Mouse (Mus musculus) brain, adult 2 months (tissue): Measurements from ENCODE around the gene Ctdspl.

ENCODE experiments used
- DNase-seq: peaks from one replicate; pipeline ENCODE4 v3.0.0; 2011; ENCODE audit warnings: low read depth, low spot score

The Ctdspl gene

DNA sequence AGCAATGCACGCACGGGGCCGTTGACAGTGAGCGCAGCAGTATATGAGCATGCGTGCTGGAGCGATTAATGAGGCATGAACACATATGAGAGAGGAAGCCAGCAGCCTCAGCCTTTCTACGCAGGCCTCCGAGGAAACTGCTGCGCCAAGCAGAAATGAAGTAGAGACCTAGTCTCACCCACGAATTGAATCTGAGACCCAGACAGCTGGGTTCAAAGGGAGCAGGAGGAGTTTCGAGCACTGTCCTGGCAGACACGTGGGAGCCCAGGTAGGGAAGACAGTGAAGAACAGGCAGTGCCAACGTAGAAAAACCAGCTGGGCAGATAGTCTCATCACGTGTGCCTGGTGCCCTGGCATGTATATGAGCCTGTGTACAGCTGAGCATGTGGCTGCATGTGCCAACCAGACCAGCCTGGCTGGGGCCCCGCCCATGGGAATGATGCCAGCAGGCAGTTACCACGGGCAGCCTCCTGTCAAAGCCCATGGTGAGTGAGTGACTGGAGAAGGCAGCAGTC, 6.5 kb upstream of the Ctdspl start:
- peak; percentile 33 for DNase-seq

DNA sequence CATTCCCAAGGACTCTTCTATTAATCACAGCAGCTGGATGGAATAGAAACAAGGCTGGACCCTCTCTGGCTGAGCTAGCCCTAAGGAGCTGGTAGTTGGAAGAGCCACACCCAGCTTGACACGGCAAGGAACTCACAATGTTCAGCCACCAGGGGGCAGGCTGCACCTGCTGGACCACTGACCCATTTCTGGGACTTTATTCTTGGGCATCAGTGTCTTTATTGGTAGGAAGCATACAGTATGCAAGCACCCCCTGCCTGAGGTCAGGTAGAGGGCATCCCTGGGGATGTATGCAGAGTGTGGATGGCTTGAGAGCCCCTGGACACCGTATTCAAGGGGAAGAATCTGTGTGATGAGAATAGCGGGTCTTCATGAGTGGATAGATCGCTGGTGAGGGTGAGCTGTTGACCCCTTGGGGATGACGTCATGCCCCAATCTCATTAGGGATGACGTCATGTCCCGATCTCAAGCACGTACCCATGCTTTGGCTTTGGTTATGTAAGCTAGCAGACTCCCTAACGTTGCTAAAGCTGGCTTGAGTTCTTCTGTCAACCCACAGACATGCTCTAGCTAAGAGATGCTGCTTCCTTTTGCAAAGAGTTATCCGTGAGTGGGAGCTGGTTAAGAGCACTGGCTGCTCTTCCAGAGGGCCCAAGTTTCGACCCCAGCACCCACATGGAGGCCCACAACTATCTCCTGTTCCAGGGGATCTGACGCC, 5.3 kb upstream of the Ctdspl start:
- peak; percentile 87 for DNase-seq

DNA sequence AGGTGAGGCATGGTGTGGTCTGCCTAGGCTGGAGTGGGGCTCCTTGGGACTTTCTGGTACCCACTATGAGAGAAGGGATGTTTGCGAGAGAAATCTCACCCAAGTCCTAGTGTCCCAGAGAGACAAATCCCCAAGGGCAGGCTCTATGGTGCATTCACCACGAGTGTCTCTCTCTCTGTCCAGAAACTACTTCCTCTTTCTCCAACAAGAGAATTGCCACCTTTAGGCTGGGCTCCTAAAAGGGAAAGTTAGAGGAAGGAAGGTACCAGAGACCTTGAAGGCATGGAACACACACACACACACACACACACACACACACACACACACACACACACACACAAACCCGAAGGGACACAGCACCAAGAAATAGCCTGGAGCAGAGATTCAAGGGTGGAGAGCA, 4.3 kb upstream of the Ctdspl start:
- DNase-seq: no peak

DNA sequence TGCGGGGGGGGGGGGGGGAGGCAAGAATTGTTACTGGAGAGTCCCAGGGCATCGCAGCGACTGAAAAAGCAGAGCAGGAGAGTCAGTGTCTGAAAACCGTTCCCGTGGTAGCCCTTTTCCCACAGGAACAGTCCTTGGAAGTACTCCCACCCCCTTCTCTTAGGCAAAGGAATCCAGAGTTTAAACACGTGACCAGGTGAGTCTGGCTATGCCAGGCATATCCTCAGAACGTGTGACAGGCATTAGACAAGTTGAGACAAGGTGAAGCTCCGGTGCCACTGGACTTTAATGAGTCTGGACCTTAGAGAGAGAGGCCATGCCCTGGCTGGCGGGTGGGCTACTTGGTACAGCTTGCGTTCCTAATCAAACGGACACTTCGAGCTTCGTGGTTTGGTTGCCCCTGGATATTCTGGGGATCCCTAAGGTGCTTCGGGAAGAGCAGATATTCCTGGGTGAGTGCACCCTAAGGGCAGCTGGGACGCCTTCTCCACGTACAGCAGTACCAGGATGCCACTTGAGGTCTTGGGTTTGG, 1.6 kb upstream of the Ctdspl start:
- no peak for DNase-seq

DNA sequence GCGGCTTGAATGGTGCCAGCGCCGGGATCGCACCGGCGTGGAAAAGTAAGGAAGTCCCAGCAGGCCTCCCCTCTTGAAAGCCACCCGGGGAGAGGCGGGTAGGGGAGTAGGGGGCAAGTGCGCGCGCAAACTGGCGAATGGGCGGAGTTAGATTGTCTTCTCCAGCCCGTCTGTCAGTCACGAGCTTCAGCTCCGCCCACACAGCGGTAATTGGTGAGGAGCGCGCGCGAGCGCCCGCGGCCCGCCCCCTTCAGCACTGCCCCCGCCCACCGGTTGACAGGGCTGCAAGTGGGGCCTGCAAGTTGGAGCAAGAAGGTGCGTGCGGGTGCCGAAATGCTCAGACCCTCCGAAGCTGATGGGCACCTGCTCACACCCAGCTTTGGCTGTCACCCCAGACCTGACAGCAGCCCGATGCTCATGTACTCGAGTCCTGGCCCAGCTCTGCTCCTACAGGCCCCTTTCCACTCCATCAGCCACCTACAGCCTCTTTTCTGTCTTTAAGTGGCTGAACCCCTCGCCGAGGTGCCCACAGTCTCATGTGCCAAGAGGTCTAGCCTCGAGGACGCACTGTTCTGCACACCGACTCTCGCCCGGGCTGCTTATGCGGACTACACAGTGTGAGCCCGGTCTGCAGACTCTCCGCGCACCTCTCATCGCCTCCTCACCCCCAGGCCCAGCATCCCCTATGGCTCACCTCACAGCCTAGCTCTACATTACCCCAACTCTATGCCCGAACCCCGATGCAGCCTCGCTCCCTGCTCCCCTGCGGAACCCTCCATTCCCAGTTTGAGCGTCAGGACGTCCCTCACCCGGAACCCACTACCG, 755 bp upstream of the Ctdspl start:
- peak; percentile 97 for DNase-seq

DNA sequence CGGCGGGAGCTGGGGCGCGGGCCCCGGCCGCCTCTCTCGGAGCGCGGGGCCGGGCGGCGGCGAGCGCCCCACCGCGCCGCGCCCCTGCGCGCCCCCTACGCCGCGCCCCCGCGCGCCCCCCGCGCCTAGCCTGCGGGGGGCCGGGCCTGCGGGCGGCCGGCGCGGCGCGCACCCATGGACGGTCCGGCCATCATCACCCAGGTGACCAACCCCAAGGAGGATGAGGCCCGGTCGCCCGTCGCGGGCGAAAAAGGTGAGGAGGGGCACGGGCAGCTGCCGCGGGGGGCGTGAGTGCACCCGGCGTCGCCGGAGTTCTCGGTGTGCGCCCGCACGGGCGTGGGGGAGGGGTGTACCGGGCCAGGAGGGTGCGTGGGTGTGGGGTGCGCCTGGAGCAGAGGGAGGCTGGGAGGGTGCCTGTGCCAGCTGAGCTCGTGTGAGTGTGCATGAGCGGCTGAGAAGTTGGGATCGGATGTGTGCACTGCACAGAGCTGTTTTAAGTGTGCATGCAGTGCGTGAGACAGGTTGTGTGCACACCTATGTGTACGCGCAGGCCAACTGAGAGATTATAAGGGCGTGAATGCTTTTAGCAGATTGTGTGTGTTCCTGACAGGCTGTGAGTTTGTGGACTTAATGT, 552 bp downstream of the Ctdspl start:
- DNase-seq: peak; percentile 84

DNA sequence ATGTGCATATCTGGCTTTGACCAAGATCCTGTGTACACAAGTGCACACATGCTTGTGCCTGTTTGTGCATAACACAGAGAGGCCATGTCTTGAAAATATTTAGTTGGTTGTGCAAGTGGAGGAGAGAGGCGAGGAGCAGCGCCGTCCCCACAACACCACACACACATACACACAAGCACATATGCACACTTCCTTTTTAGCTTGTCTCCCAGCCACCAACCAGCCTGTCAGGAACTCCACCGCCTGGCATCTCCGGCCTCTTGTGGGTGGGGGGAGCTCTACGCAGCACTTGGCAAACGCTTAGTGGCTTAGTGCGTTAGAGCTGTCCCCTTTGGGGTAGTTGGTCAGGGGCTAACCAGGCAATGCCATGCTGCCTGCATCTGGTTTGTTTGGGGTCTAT, 1.2 kb downstream of the Ctdspl start:
- peak; percentile 61 for DNase-seq

DNA sequence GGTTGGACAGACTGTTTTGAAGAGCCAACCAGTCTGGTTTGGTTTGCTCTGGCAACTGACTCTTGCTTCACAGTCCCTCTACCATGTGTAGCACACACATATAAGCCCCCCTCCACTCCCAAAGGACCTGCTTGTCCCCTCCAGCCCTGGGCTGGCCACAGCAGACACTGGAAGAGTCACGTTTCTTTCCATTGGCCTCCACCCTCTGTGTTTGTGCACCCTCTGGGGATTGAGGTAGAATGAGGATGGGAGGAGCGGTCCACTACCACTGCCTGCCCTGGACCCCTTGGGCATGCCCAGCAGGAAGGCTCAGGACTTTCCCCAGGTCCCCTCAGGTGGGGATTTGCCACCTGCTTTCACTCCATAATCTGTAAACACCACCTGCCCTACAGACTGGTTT, 1.8 kb downstream of the Ctdspl start:
- DNase-seq: no peak

DNA sequence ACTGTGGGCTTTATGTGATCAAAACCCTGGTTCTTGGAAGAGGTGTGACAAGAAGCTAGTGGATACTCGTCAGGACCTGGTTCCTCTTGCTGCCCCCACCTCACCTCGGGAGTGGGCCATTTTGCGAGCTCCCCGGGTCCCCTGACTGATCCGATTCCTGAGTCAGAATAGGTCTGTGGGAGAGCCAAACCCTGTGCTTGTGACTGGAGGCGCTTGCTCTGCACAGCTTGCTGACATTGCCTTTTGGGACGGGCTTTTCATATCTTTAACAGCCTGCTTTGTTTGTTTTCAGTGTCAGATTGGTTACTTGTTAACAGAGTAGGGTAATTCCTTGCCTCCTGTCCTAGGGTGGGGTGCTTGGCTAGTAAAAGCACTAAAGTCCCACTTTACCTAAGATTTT, 2.4 kb downstream of the Ctdspl start:
- peak; percentile 46 for DNase-seq

DNA sequence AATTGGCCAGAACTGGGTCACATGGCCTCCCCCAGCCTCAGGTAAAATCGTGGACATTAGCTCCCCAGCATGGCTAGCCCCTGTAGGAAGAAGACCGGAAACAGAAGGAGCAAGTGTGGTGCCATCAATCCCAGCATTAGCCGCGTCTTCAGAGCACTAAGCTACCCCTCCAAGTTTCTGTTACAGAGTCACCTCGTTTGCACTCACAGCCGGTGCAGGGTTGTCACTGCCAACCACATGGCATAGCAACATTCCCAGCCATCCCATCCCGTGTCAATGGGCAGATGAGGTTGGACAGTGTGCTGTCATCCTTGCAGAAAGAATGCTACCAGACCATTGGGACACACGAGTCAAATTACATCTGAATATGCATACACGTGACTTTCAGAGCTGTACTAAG, 4.4 kb downstream of the Ctdspl start:
- no peak for DNase-seq

DNA sequence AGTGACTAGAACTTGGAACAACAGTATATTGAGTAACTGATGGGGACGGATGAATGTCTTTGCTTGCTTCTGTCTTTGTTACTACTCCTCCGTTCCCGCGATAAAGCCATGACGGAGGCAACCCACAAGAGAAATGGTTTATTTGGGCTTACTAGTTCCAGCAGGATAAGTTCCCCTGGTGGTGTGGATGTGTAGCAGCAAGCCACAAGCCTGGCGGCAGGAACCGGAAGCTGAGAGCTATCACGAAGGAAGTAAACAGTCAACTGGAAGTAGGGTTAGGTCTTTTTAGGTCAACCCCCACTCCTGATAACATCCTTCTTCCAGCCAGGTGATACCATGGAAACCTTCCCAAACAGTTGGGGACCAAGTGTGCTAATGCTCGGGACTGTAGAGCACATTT, 7.5 kb downstream of the Ctdspl start:
- no peak for DNase-seq

DNA sequence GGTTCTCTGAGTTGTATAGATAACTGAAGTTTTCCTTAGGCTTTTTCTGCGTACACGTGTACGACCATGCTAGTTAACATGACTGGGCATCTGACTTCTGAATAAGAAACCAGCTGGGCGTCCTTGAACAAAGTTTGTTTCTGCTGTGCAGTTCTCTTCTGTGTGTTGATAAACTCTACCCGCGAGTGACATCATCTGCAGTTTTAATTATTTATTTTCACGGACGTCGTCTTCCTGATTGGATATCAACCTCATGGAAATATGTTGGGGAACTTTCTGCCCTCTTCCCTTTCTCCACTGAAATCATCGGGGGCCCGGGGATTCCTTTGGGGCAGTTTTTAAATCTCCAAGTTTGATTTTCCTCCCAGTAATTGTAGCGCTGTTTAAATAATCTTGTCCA, 8.1 kb downstream of the Ctdspl start:
- DNase-seq: no peak

DNA sequence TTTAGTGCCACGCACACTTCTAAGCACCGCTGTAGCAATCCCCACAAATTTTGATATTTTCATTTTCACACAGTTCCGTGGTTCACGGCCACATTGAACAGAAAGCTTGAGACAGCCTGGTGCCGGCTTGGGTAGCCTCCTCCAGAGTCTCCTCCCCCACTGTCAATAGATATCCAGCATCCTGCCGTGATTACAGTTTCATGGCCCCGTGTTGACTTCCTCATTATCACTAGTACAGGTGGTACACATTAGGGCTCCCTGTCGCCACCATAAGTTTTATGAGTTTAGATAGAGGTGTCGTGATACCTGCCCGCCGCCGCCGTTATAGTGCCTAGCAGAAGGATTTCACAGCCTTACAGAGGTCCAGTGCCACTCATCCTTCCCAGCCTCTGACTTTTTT, 8.8 kb downstream of the Ctdspl start:
- DNase-seq: no peak

DNA sequence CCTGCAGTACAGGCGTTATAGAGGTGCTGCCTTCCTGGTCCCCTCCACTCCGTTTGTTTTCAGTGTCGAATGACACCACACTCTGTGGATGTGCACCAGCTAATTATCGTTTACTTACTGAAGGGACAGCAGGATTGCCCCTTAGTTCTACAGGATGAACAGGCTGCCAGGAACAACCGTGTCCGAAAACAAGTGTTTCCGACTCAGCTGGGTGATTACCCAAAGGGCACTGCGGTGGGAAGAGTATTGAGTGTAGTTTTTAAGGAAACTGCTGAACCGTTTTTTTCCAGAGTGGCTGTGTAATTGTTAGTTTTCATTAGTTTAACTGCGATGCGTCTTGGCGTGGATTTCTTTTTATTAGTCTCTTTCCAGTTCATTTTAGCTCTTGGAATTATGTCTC, 9.8 kb downstream of the Ctdspl start:
- no peak for DNase-seq

DNA sequence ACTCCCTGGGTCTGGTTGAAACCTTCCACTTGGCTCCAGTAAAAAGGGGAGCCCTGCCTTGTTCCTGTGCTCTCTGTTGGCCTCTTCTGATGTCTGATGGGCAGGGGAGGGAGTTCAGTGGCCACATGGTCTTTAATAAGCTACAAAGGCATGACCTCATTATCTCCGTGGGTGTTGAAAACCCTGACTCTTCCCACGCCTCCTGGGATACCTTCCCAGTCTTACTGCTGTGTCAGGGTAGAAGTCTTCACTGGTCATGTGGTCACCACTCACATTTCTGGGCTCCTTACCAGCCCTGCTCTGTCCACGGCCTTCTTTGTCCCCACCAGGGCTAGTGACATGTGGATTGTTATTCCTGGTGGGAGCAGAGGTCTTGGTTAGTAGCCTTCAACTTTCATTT, 11.3 kb downstream of the Ctdspl start:
- peak; percentile 55 for DNase-seq

DNA sequence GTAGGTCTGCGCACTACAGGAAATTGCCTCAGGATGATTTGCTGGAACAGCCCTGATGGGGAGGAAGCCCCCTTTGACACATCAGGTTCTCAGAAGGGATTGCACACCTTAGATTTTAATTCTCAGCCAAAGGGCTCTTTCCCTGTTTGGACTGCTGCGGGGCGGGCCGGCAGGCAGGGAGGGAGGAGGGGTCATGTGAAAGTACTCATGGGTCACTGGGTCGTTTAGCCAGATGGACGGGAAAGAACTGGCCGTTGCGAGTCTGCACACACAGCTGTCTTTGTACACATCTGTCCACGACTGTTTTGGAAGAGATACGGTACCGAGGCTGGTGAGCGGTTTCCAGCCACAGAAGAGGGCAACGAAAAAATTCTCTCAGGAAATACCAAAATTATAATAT, 13.2 kb downstream of the Ctdspl start:
- DNase-seq: no peak

DNA sequence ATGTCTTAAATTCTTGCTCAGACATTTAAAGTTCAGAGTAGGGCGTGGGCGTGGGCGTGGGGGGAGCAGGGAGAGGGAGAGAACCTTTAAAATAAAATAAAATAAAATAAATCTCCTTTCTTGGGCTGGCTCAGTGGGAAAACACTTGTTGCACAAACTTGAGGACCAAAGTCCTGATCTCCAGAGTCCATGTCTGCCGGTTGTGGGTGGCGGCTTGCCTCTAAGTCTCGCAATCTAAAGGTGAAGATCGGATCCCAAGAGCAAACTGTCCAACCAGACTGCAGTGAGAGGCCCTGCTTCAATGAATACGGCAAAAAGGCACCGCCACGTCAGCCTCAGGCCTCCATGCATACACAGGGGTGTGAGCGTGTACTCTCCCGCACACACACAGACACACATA, 13.6 kb downstream of the Ctdspl start:
- no peak for DNase-seq

DNA sequence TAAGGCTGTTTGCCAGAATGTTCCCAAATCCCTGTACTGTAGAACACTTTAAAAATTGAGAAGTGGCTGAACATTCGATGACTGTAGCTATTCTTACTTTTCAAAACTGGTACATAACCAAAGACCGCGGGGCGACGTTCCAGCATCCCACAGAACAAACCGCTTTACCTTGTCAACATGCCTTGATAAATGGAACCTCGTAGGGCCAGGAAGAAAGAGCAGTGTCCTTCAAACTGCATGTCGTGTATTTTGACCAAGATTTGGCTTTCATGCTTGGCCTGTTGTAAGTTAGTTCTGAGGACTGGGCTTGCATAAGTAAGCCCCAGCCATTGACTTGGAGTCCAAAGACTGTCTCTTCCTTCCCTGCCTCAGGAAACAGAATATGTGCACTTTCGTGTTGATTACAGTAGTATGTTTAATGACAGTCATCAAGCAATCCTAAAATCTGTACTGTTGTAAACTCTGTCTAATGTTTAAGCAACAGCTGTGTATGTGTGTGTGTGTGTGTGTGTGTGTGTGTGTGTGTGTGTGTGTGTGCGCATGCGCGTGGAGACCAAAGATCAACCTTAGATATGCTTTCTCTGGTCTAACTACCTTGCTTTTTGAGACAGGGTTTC, 14.4 kb downstream of the Ctdspl start:
- no peak for DNase-seq

DNA sequence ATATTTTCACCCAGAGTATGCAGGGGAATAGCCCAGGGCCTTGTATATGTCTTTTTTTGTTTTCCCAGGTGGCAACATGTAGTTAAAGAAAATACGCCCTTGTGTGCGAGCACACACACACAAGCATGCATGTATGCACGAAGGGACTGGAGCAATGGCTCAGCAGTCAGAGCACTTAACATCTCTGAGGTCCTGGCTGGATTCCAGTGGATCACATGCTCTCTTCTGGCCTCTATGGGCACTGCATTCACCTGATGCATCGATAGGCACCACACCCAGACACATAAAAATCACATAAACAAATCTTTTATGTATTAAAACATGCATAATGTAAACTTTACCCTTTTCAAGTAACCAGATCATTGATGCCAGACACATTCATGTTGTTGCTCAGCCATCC, 15.8 kb downstream of the Ctdspl start:
- DNase-seq: no peak

DNA sequence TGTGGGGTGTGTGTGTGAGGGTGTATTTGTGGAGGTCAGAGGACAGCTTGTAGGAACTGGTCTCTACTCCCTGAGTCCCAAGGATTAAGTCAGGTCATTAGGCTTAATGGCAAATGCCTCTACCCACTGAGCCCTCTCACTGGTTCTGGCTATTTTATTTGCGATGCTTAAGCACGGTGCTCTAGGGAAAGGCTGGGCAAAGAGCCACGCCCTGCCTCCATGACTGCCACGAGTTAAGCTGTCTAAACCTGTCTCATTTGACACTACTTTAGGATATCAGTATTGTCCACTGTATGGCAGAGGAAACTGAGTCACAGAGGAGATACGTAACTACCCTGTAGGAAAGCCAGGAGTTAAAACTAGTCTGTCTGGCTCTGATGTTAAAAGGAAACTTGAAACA, 17.7 kb downstream of the Ctdspl start:
- no peak for DNase-seq

DNA sequence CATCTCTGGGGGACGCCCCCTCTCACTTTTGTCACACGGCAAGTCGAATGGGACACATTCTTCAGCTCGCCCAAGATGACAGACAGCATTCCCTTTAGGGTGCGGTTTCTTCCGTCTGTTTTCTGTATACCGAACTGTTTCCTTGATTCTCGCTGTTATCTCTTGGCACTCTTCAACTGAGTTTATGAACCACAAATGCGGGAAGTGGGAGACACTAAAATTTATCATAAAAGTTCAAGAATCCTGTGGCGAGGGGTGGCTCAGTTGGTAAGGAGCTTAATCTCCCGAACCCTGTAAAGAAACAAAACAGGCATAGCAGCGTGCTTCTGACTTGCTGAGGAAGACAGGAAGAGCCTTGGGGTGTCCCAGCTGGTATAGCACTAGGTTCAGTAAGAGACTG, 18.1 kb downstream of the Ctdspl start:
- no peak for DNase-seq

DNA sequence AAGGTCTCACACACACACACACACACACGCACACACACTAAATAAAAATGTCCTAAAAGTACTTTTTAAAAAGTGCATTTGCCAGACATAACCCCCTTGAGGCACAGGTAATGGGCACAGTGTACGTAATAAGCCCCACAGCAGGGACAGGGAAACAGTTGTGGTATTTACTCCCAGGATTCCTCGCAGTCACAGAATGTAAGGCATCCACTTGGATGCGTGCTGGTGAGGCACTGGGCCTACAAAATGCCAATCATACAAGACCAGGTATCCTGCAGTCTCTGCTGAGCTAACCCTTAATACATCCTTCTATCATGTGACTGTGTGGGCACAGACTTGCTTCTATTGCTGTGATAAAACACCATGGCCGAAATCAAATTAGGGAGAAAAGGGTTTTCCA, 22.2 kb downstream of the Ctdspl start:
- DNase-seq: no peak
